Mouse (Mus musculus) liver, embryonic 12.5 days (tissue): ENCODE data around the gene Gna12. TPM values are rescaled to one million over a fixed set of nuclear protein-coding genes. Genes with fewer than 3 reads are reported as not detected.

ENCODE experiments used
- ATAC-seq: fragments of 200-750 bp; cut with Nextera tagmentation; 2 replicates; pipeline ENCODE4 v1.8.0; 2017; ENCODE audit warnings: moderate number of reproducible peaks, mild to moderate bottlenecking, moderate library complexity
- H3K27ac ChIP-seq: fragments of 300-500 bp; sonication (generic); 2 replicates; pipeline ENCODE4 v1.5.1; 2016; ENCODE audit warnings: mild to moderate bottlenecking
- H3K27me3 ChIP-seq: fragments of 300-500 bp; sonication (generic); replicated peaks from 2 replicates; pipeline ENCODE4 v1.6.1; 2016; ENCODE audit warnings: mild to moderate bottlenecking, moderate library complexity
- H3K36me3 ChIP-seq: fragments of 300-500 bp; sonication (generic); 2 replicates; pipeline ENCODE4 v1.6.1; 2016; ENCODE audit warnings: mild to moderate bottlenecking, moderate library complexity
- H3K4me1 ChIP-seq: fragments of 300-500 bp; sonication (generic); 2 replicates; pipeline ENCODE4 v1.6.1; 2016
- H3K4me2 ChIP-seq: fragments of 300-500 bp; sonication (generic); 2 replicates; pipeline ENCODE4 v1.6.1; 2016; ENCODE audit warnings: mild to moderate bottlenecking, moderate library complexity
- H3K4me3 ChIP-seq: fragments of 300-500 bp; sonication (generic); 2 replicates; pipeline ENCODE4 v1.5.1; 2016; ENCODE audit warnings: mild to moderate bottlenecking, moderate library complexity
- H3K9ac ChIP-seq: fragments of 300-500 bp; sonication (generic); 2 replicates; pipeline ENCODE4 v1.6.1; 2016; ENCODE audit warnings: mild to moderate bottlenecking, moderate library complexity
- H3K9me3 ChIP-seq: fragments of 300-500 bp; sonication (generic); replicated peaks from 2 replicates; pipeline ENCODE4 v1.6.1; 2016; ENCODE audit warnings: mild to moderate bottlenecking, moderate library complexity
- WGBS: fragments of 180-500 bp; shearing (Covaris S2); methylation state at CpG from one replicate; pipeline ENCODE4 v1.1.7; 2016; ENCODE audit not compliant: insufficient replicate concordance; 5-methylcytosine and 5-hydroxymethylcytosine counted together
- polyA plus RNA-seq: library from polyadenylated mRNA; unstranded; fragments of >200 nt; fragmentation: Nextera tagmentation; extraction: Ambion mirVana; gene quantifications from 2 replicates; pipeline ENCODE4 v1.2.1, GENCODE M21; 2016

The Gna12 gene
- polyA plus RNA-seq, 1 experiment from 2014 or later, result 33.8 TPM

- Histone ChIP-seq H3K27ac (peak overlapping the region; percentile 67), H3K27me3 (no peaks in the 10 kb centered on the region), H3K36me3 (peaks cover 6% of the 10 kb centered on the region; the same call in 1 of the 2 replicates), H3K4me3 (no peak overlapping the region), H3K4me1 (peaks cover 70% of the 10 kb centered on the region), H3K9ac (no peak overlapping the region), H3K9me3 (no peaks in the 10 kb centered on the region), H3K4me2 (no peak overlapping the region)
- 41% methylated on average over 6 of the region's 6 CpGs for WGBS
- no peak for ATAC-seq
These were observed 58.6 kb downstream of the Gna12 start for GRCm38 (mm10) chr5:140771612-140772011.

GRCm38 (mm10) chr5:140768333-140768732 lies 61.9 kb downstream of the Gna12 start:
- Histone ChIP-seq H3K9me3 (no peaks in the 10 kb centered on the region), H3K27ac (peak overlapping the region; percentile 76), H3K4me1 (peaks cover 70% of the 10 kb centered on the region), H3K9ac (no peak overlapping the region), H3K27me3 (no peaks in the 10 kb centered on the region), H3K4me2 (no peak overlapping the region), H3K36me3 (peaks cover 5% of the 10 kb centered on the region; the same call in 1 of the 2 replicates), H3K4me3 (no peak overlapping the region)
- ATAC-seq, result peak; percentile 25
- 38% methylated on average over 5 of the region's 5 CpGs for WGBS

- 30% methylated on average over 9 of the region's 9 CpGs for WGBS
- 0 out of 2 replicates have a peak overlapping the region, but pooled peaks have one; percentile 13 for H3K4me2 ChIP-seq
- peak overlapping the region; percentile 76 for H3K27ac ChIP-seq
- peak; percentile 45 for ATAC-seq
- H3K4me3 ChIP-seq, result no peak overlapping the region
- H3K9ac ChIP-seq, result no peak overlapping the region
- peaks cover 65% of the 10 kb centered on the region for H3K4me1 ChIP-seq
- H3K27me3 ChIP-seq, result no peaks in the 10 kb centered on the region
- no peaks in the 10 kb centered on the region for H3K9me3 ChIP-seq
- H3K36me3 ChIP-seq, result peaks cover 5% of the 10 kb centered on the region; the same call in 1 of the 2 replicates
These were observed 62.5 kb downstream of the Gna12 start for GRCm38 (mm10) chr5:140767704-140768141.

GRCm38 (mm10) chr5:140766566-140766965 lies 63.7 kb downstream of the Gna12 start:
- Histone ChIP-seq H3K36me3 (peaks cover 15% of the 10 kb centered on the region), H3K4me2 (no peak overlapping the region), H3K9ac (no peak overlapping the region), H3K27ac (0 out of 2 replicates have a peak overlapping the region, but pooled peaks have one; percentile 13), H3K4me3 (no peak overlapping the region), H3K9me3 (no peaks in the 10 kb centered on the region), H3K4me1 (peaks cover 54% of the 10 kb centered on the region), H3K27me3 (no peaks in the 10 kb centered on the region)
- 71% methylated on average over 4 of the region's 4 CpGs for WGBS
- ATAC-seq, result no peak

- Histone ChIP-seq H3K4me1 (peaks cover 47% of the 10 kb centered on the region), H3K4me3 (no peak overlapping the region), H3K36me3 (peaks cover 28% of the 10 kb centered on the region), H3K9ac (no peak overlapping the region), H3K4me2 (no peak overlapping the region), H3K27me3 (no peaks in the 10 kb centered on the region), H3K9me3 (no peaks in the 10 kb centered on the region), H3K27ac (peak overlapping the region; percentile 62)
- 39% methylated on average over 6 of the region's 6 CpGs for WGBS
- no peak for ATAC-seq
These were observed 65.2 kb downstream of the Gna12 start for GRCm38 (mm10) chr5:140764921-140765613.

- Histone ChIP-seq H3K4me1 (peaks cover 29% of the 10 kb centered on the region), H3K36me3 (peaks cover 53% of the 10 kb centered on the region), H3K9ac (no peak overlapping the region), H3K4me2 (no peak overlapping the region), H3K27me3 (no peaks in the 10 kb centered on the region), H3K9me3 (no peaks in the 10 kb centered on the region), H3K27ac (no peak overlapping the region), H3K4me3 (no peak overlapping the region)
- 80% methylated on average over 4 of the region's 4 CpGs for WGBS
- no peak for ATAC-seq
These were observed 67.7 kb downstream of the Gna12 start for GRCm38 (mm10) chr5:140762540-140762939.

- no peak overlapping the region for H3K4me2 ChIP-seq
- no peaks in the 10 kb centered on the region for H3K27me3 ChIP-seq
- no peak for ATAC-seq
- whole genome bisulfite sequencing, result 82% methylated on average over 8 of the region's 8 CpGs
- no peak overlapping the region for H3K9ac ChIP-seq
- H3K4me1 ChIP-seq, result peaks cover 6% of the 10 kb centered on the region; the same call in 1 of the 2 replicates
- H3K4me3 ChIP-seq, result no peak overlapping the region
- no peaks in the 10 kb centered on the region for H3K9me3 ChIP-seq
- H3K36me3 ChIP-seq, result peaks cover 49% of the 10 kb centered on the region
- H3K27ac ChIP-seq, result no peak overlapping the region
These were observed 71.4 kb downstream of the Gna12 start for GRCm38 (mm10) chr5:140758864-140759263.

- Histone ChIP-seq H3K36me3 (peaks cover 11% of the 10 kb centered on the region), H3K27me3 (no peaks in the 10 kb centered on the region), H3K9me3 (peaks cover 6% of the 10 kb centered on the region), H3K4me3 (no peak overlapping the region), H3K27ac (no peak overlapping the region), H3K4me1 (peaks cover 11% of the 10 kb centered on the region), H3K4me2 (no peak overlapping the region), H3K9ac (no peak overlapping the region)
- ATAC-seq, result no peak
- WGBS, result 73% methylated on average over 5 of the region's 5 CpGs
These were observed 77.0 kb downstream of the Gna12 start for GRCm38 (mm10) chr5:140753223-140753622.

GRCm38 (mm10) chr5:140752639-140753038 lies 77.6 kb downstream of the Gna12 start:
- Histone ChIP-seq H3K36me3 (peaks cover 5% of the 10 kb centered on the region; the same call in 1 of the 2 replicates), H3K9ac (no peak overlapping the region), H3K4me1 (peaks cover 11% of the 10 kb centered on the region), H3K4me3 (no peak overlapping the region), H3K27ac (no peak overlapping the region), H3K27me3 (no peaks in the 10 kb centered on the region), H3K4me2 (no peak overlapping the region), H3K9me3 (peaks cover 6% of the 10 kb centered on the region)
- 86% methylated on average over 3 of the region's 3 CpGs for WGBS
- ATAC-seq, result no peak

GRCm38 (mm10) chr5:140752041-140752440 lies 78.2 kb downstream of the Gna12 start:
- Histone ChIP-seq H3K27me3 (no peaks in the 10 kb centered on the region), H3K4me2 (no peak overlapping the region), H3K27ac (no peak overlapping the region), H3K4me1 (peaks cover 11% of the 10 kb centered on the region), H3K36me3 (0 out of 2 replicates have a peak, but pooled peaks cover 3% of the 10 kb centered on the region), H3K4me3 (no peak overlapping the region), H3K9me3 (peaks cover 6% of the 10 kb centered on the region), H3K9ac (no peak overlapping the region)
- whole genome bisulfite sequencing, result 79% methylated on average over 15 of the region's 15 CpGs
- no peak for ATAC-seq

- no peak overlapping the region for H3K4me2 ChIP-seq
- peaks cover 11% of the 10 kb centered on the region for H3K4me1 ChIP-seq
- H3K9me3 ChIP-seq, result peaks cover 6% of the 10 kb centered on the region
- no peak for ATAC-seq
- H3K9ac ChIP-seq, result no peak overlapping the region
- H3K36me3 ChIP-seq, result 0 out of 2 replicates have a peak, but pooled peaks cover 3% of the 10 kb centered on the region
- H3K27me3 ChIP-seq, result no peaks in the 10 kb centered on the region
- 2% methylated on average over 1 of the region's 2 CpGs for WGBS
- no peak overlapping the region for H3K27ac ChIP-seq
- no peak overlapping the region for H3K4me3 ChIP-seq
These were observed 79.3 kb downstream of the Gna12 start for GRCm38 (mm10) chr5:140750925-140751324.

- peak overlapping the region; percentile 45 for H3K9ac ChIP-seq
- ATAC-seq, result peak; percentile 73
- 0 out of 2 replicates have a peak, but pooled peaks cover 3% of the 10 kb centered on the region for H3K36me3 ChIP-seq
- H3K27me3 ChIP-seq, result no peaks in the 10 kb centered on the region
- peak overlapping the region; percentile 63 for H3K4me2 ChIP-seq
- peak overlapping the region; percentile 40 for H3K4me3 ChIP-seq
- H3K9me3 ChIP-seq, result peaks cover 6% of the 10 kb centered on the region
- peak overlapping the region; percentile 25; the same call in 1 of the 2 replicates for H3K27ac ChIP-seq
- peaks cover 11% of the 10 kb centered on the region for H3K4me1 ChIP-seq
- 6% methylated on average over 12 of the region's 12 CpGs for WGBS
These were observed 81.0 kb downstream of the Gna12 start for GRCm38 (mm10) chr5:140749062-140749875.
